Comparison of ENCODE assay signal across 12 mouse cellular contexts in the genomic region with DNA sequence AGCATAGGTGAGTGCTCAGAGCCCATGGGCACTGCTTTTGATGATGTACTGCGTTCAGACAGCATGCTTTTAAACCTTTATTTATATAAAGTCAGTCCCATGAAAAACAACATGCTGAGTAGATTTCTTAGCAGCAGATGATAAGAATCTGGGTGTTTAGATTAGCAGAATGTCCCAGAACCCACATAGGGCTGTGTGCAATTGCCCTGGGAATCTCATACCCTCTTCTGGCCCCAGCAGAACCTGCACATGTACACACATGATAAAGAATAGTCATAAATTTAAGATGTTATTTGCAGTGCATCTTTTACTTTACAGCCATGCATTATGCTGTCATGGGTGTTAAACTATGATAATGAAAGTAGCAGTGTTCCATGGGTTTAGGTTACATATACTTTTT.
"Had no signal": no experiment of that assay in that cellular context is flagged by ENCODE, and none has a peak within 500 bp of the region (broad histone marks: within the 10 kb centered on the region; RNA-seq: fewer than 3 reads in every experiment).

No protein-coding gene starts in this region.

- H3K9ac ChIP-seq: lung, embryonic 14.5 days; midbrain, embryonic 13.5 days; midbrain, embryonic 15.5 days; neural tube, embryonic 12.5 days had no signal

- ATAC-seq: midbrain, embryonic 13.5 days; midbrain, embryonic 15.5 days had no signal

- H3K4me1 ChIP-seq: midbrain, embryonic 13.5 days; midbrain, embryonic 15.5 days; neural tube, embryonic 12.5 days had no signal

- H3K27me3 ChIP-seq: midbrain, embryonic 13.5 days; midbrain, embryonic 15.5 days; neural tube, embryonic 12.5 days had no signal

- H3K4me2 ChIP-seq: lung, embryonic 14.5 days; midbrain, embryonic 11.5 days; midbrain, embryonic 13.5 days; midbrain, embryonic 15.5 days; neural tube, embryonic 12.5 days had no signal

- DNase-seq: lung, adult 18-20 months; lung, embryonic 14.5 days; lung, postnatal 10 days; lung, postnatal 4 days; right cerebral cortex, postnatal 14 days; thymus, adult 18-20 months; thymus, postnatal 14 days; thymus, postnatal 36 days had no signal

- H3K4me3 ChIP-seq: midbrain, embryonic 13.5 days; midbrain, embryonic 15.5 days; neural tube, embryonic 12.5 days had no signal

- H3K9me3 ChIP-seq: midbrain, embryonic 13.5 days; midbrain, embryonic 15.5 days; neural tube, embryonic 12.5 days had no signal

- H3K27ac ChIP-seq: midbrain, embryonic 13.5 days; midbrain, embryonic 15.5 days; neural tube, embryonic 12.5 days had no signal
